Mouse (Mus musculus): ENCODE data around the gene Magi3. TPM values are rescaled to one million over a fixed set of nuclear protein-coding genes. Genes with fewer than 3 reads are reported as not detected.

Magi3 gene
- 2.0 TPM for polyA plus RNA-seq (2017; shearing (Covaris generic))

GRCm38 (mm10) chr3:104220295-104220965 lies at the start of gene Magi3:
TSS of gene Magi3 (minus strand) at chr3:104220374.

GRCm38 (mm10) chr3:103967861-103968691 lies 252.1 kb downstream of the Magi3 start, which contains the start of gene Phtf1:
TSS of gene Phtf1 (plus strand) at chr3:103968110.

